Mouse (Mus musculus) liver, adult 2 months (tissue): ENCODE measurements around the gene Arhgap8. TPM values are rescaled to one million over a fixed set of nuclear protein-coding genes. Genes with fewer than 3 reads are reported as not detected.

Experiments used
- DNase-seq: peaks from one replicate; pipeline ENCODE4 v3.0.0-alpha.2; 2011; ENCODE audit warnings: low read depth, low spot score; ENCODE audit errors: extremely low read depth
- H3K27ac ChIP-seq: fragments of 200-500 bp; replicated peaks from 2 replicates; pipeline ENCODE4 v1.5.1; 2012; ENCODE audit warnings: low read depth, mild to moderate bottlenecking, control low read depth, inconsistent platforms, low read length; ENCODE audit not compliant: insufficient read depth
- H3K27me3 ChIP-seq: fragments of 200-500 bp; 2 replicates; pipeline ENCODE4 v1.6.1; 2012; ENCODE audit warnings: mild to moderate bottlenecking, moderate library complexity, low read length, inconsistent platforms; ENCODE audit not compliant: control insufficient read depth, insufficient read depth
- H3K36me3 ChIP-seq: fragments of 200-500 bp; 2 replicates; pipeline ENCODE4 v1.6.1; 2012; ENCODE audit warnings: low read length, inconsistent platforms; ENCODE audit not compliant: control insufficient read depth, insufficient read depth
- H3K4me1 ChIP-seq: fragments of 200-500 bp; 2 replicates; pipeline ENCODE4 v1.6.1; 2011; ENCODE audit warnings: low read length; ENCODE audit not compliant: control insufficient read depth, insufficient read depth
- H3K4me3 ChIP-seq: fragments of 200-500 bp; 2 replicates; pipeline ENCODE4 v1.5.1; 2011; ENCODE audit warnings: low read depth, mild to moderate bottlenecking, control low read depth, low read length, moderate library complexity; ENCODE audit not compliant: insufficient read depth
- H3K79me2 ChIP-seq: fragments of 200-500 bp; 2 replicates; pipeline ENCODE4 v1.6.1; 2012; ENCODE audit warnings: inconsistent platforms, mild to moderate bottlenecking, low read length, moderate library complexity; ENCODE audit not compliant: control insufficient read depth, insufficient read depth
- H3K9ac ChIP-seq: fragments of 200-500 bp; 2 replicates; pipeline ENCODE4 v1.6.1; 2012; ENCODE audit warnings: low read depth, mild to moderate bottlenecking, control low read depth, inconsistent platforms, low read length
- CTCF ChIP-seq: fragments of 200-500 bp; IDR thresholded peaks from 2 replicates; pipeline ENCODE4 v1.5.1; 2011; ENCODE audit warnings: low read depth, low read length, control low read depth
- POLR2A ChIP-seq: fragments of 200-500 bp; IDR thresholded peaks from 2 replicates; pipeline ENCODE4 v1.6.1; 2011; ENCODE audit warnings: low read length, control low read depth; ENCODE audit not compliant: insufficient read depth; ENCODE audit errors: extremely low read depth
- WGBS: fragments of 180-500 bp; shearing (Covaris S2); methylation state at CpG from one replicate; pipeline ENCODE4 v1.1.7; 2018; 5-methylcytosine and 5-hydroxymethylcytosine counted together
- polyA plus RNA-seq: library from polyadenylated mRNA; depleted of rRNA; stranded (reverse); fragments of >200 nt; gene quantifications from 2 replicates; pipeline ENCODE4 v1.2.3, GENCODE M21; 2012; rRNA removed
- total RNA-seq: library from RNA; depleted of rRNA; stranded (reverse); fragments of >200 nt; gene quantifications from 2 replicates; pipeline ENCODE4 v1.2.3, GENCODE M21; 2014; rRNA removed

Arhgap8 gene
- total and polyA plus RNA-seq, 2 experiments, result 0.20 TPM; not detected in 1

DNA sequence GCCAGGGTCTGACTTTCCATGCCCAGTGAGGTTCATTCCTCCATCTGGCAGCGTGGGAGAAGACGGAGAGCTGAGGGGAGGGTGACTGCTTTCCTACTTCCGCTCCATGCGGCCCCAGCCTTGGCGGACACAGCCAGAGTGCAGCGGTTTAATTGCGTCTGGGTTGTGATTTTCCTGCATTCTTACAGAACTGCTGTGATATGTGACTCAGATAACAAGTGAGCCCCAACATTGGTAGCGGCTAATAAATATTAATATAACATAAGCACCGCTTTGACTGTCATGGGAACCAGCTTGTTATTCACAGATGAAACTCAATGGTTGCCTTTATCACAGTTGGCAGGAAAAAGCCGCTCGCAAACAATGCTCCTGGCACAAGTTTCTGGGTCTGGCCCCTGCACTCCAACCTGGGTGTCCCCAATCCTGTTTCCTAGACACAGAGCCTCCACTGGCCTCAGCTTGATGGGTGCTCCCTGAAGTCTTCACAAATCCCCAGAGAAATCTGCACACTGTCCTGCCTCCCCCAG is 93.0 kb downstream of the Arhgap8 start:
- no peak overlapping the region for H3K27ac ChIP-seq
- TF ChIP-seq POLR2A, result no peak
- TF ChIP-seq CTCF, result no peak
- no peak for DNase-seq
- H3K9ac ChIP-seq, result no peak overlapping the region
- no peak overlapping the region for H3K4me3 ChIP-seq
- no peaks in the 10 kb centered on the region for H3K79me2 ChIP-seq
- 83% methylated on average over 11 of the region's 11 CpGs for WGBS
- H3K36me3 ChIP-seq, result no peaks in the 10 kb centered on the region
- H3K4me1 ChIP-seq, result no peaks in the 10 kb centered on the region
- H3K27me3 ChIP-seq, result no peaks in the 10 kb centered on the region

DNA sequence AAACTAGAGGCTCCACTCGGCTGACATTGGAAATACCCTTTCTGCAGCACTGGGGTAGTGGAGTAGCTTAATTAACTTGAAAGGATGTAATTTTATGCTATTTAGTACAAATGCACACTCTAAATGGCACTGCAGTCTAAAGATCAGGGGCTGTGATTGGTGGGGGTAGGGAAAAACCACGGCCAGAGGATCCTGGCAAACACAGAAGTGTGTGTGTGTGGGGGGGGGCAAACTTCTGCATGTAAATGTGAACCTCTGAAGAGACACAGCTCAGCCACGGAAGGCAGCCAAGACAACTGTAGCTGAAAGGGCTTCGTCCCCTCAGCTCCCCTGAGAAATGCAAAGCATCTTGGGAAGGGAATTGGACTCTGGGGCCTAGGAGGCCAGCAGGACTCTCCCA is 95.3 kb downstream of the Arhgap8 start:
- Histone ChIP-seq H3K79me2 (no peaks in the 10 kb centered on the region), H3K36me3 (no peaks in the 10 kb centered on the region), H3K27ac (no peak overlapping the region), H3K27me3 (no peaks in the 10 kb centered on the region), H3K9ac (no peak overlapping the region), H3K4me1 (no peaks in the 10 kb centered on the region), H3K4me3 (no peak overlapping the region)
- WGBS, result 75% methylated on average over 4 of the region's 4 CpGs
- no peak for DNase-seq
- TF ChIP-seq CTCF (no peak), POLR2A (no peak)

DNA sequence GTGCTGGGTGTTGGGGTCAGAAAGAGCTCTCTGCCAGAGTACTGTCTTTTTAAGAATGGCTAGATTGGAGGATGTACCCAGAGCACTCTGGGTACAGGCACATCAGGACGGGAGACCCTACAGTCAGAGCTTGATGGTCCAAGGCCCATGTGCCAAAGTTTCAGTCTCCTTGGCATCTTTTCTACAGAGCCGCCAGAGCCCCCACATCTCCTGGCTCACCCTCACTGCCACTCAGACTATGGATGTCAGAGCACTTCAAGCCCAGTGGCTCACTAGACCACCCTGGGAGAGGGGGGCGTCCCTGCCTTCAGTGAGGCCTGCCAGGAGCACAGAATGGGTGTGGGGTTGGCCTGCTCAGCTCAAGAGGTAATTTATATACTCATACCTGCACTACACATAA is 97.7 kb downstream of the Arhgap8 start:
- TF ChIP-seq CTCF (no peak), POLR2A (no peak)
- 85% methylated on average over 3 of the region's 3 CpGs for whole genome bisulfite sequencing
- Histone ChIP-seq H3K9ac (no peak overlapping the region), H3K4me3 (no peak overlapping the region), H3K36me3 (no peaks in the 10 kb centered on the region), H3K27me3 (no peaks in the 10 kb centered on the region), H3K4me1 (no peaks in the 10 kb centered on the region), H3K79me2 (no peaks in the 10 kb centered on the region), H3K27ac (no peak overlapping the region)
- no peak for DNase-seq

GRCm38 (mm10) chr15:84818284-84818683 is 98.4 kb downstream of the Arhgap8 start:
- no peaks in the 10 kb centered on the region for H3K27me3 ChIP-seq
- TF ChIP-seq POLR2A, result no peak
- TF ChIP-seq CTCF, result no peak
- H3K4me3 ChIP-seq, result no peak overlapping the region
- H3K36me3 ChIP-seq, result no peaks in the 10 kb centered on the region
- no peak for DNase-seq
- no peaks in the 10 kb centered on the region for H3K4me1 ChIP-seq
- 83% methylated on average over 11 of the region's 11 CpGs for WGBS
- no peak overlapping the region for H3K27ac ChIP-seq
- H3K79me2 ChIP-seq, result no peaks in the 10 kb centered on the region
- H3K9ac ChIP-seq, result no peak overlapping the region

DNA sequence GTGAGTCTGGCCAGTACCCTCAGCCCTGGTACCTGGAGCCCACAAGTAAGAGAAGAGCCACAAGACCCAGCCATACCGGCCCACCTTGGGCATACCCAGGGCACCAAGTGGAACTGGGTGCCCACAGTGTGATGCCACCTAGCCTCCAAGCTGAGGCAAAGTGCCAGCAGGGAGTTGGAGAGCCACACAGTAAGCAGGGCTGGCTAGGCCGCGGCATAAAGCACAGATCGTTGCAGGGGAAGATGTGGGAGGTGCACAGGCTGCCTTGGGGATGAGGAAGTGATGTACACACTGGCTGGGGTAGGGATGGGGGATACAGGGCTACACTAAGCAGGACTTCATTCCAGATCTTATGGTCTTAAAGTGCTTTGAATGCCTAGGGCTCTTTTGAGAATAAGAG is 101.0 kb downstream of the Arhgap8 start:
- no peaks in the 10 kb centered on the region for H3K4me1 ChIP-seq
- DNase-seq, result no peak
- TF ChIP-seq CTCF (no peak), POLR2A (no peak)
- H3K27me3 ChIP-seq, result no peaks in the 10 kb centered on the region
- 88% methylated on average over 4 of the region's 4 CpGs for WGBS
- H3K4me3 ChIP-seq, result no peak overlapping the region
- H3K36me3 ChIP-seq, result no peaks in the 10 kb centered on the region
- no peak overlapping the region for H3K27ac ChIP-seq
- H3K79me2 ChIP-seq, result no peaks in the 10 kb centered on the region
- no peak overlapping the region for H3K9ac ChIP-seq

Other genes starting within 250 kb of the Arhgap8 start
- gene Rtl6, start 162.2 kb upstream of the Arhgap8 start, total RNA-seq, result 0.09 and 0.20 TPM in 2 replicates
- 0.13 and 0.19 TPM in 2 replicates for gene Rtl6, start 162.2 kb upstream of the Arhgap8 start, polyA plus RNA-seq
- 2.2 and 2.6 TPM in 2 replicates for gene Prr5, start 50.4 kb upstream of the Arhgap8 start, total RNA-seq
- gene Prr5, start 50.4 kb upstream of the Arhgap8 start, polyA plus RNA-seq, result 9.4 and 10.6 TPM in 2 replicates
- gene Phf21b, start 136.0 kb downstream of the Arhgap8 start, total RNA-seq, result 0.07 and 0.28 TPM in 2 replicates
- gene Phf21b, start 136.0 kb downstream of the Arhgap8 start, polyA plus RNA-seq, result 0.19 and 0.29 TPM in 2 replicates
- 0.27 and 0.37 TPM in 2 replicates for gene Gm29666, start 200.0 kb downstream of the Arhgap8 start, total RNA-seq
- gene Gm29666, start 200.0 kb downstream of the Arhgap8 start, polyA plus RNA-seq, result 0.05 and 0.09 TPM in 2 replicates
- gene Nup50, start 203.4 kb downstream of the Arhgap8 start, total RNA-seq, result 9.0 and 9.7 TPM in 2 replicates
- gene Nup50, start 203.4 kb downstream of the Arhgap8 start, polyA plus RNA-seq, result 5.0 and 5.3 TPM in 2 replicates